Mouse (Mus musculus): ENCODE data around the gene Nek7.

Nek7 gene

GRCm38 (mm10) chr1:138619996-138620461 is at the start of gene Nek7:
Nek7 (minus strand) TSS chr1:138620141.
- DNase-seq (ENCODE audit: low spot score), result peak; percentile 79

GRCm38 (mm10) chr1:138662342-138662741 is 42.4 kb upstream of the Nek7 start:
- DNase-seq (ENCODE audit: low spot score), result peak; percentile 23

GRCm38 (mm10) chr1:138654212-138654611 is 34.3 kb upstream of the Nek7 start:
- no peak for DNase-seq (ENCODE audit: low spot score)

GRCm38 (mm10) chr1:138644991-138645390 is 25.1 kb upstream of the Nek7 start:
- peak; percentile 55 for DNase-seq (ENCODE audit: low spot score)

- DNase-seq (ENCODE audit: low spot score), result no peak
Measured at GRCm38 (mm10) chr1:138643306-138643830, 23.4 kb upstream of the Nek7 start.

- no peak for DNase-seq (ENCODE audit: low spot score)
Measured at GRCm38 (mm10) chr1:138640934-138641461, 21.1 kb upstream of the Nek7 start.

GRCm38 (mm10) chr1:138637850-138638249 is 17.9 kb upstream of the Nek7 start:
- DNase-seq (ENCODE audit: low spot score), result no peak

- no peak for DNase-seq (ENCODE audit: low spot score)
Measured at GRCm38 (mm10) chr1:138634561-138634960, 14.6 kb upstream of the Nek7 start.

GRCm38 (mm10) chr1:138628919-138629318 is 9.0 kb upstream of the Nek7 start:
- no peak for DNase-seq (ENCODE audit: low spot score)

GRCm38 (mm10) chr1:138628486-138628885 is 8.5 kb upstream of the Nek7 start:
- no peak for DNase-seq (ENCODE audit: low spot score)

- no peak for DNase-seq (ENCODE audit: low spot score)
Measured at GRCm38 (mm10) chr1:138627804-138628203, 7.9 kb upstream of the Nek7 start.

- DNase-seq (ENCODE audit: low spot score), result no peak
Measured at GRCm38 (mm10) chr1:138626288-138626687, 6.3 kb upstream of the Nek7 start.

- DNase-seq (ENCODE audit: low spot score), result no peak
Measured at GRCm38 (mm10) chr1:138623870-138624269, 3.9 kb upstream of the Nek7 start.

- no peak for DNase-seq (ENCODE audit: low spot score)
Measured at GRCm38 (mm10) chr1:138622831-138623230, 2.9 kb upstream of the Nek7 start.

- no peak for DNase-seq (ENCODE audit: low spot score)
Measured at GRCm38 (mm10) chr1:138622431-138622830, 2.5 kb upstream of the Nek7 start.

- peak; percentile 96 for DNase-seq (ENCODE audit: low spot score)
Measured at GRCm38 (mm10) chr1:138619114-138619971, 598 bp downstream of the Nek7 start.

GRCm38 (mm10) chr1:138618012-138618354 is 2.0 kb downstream of the Nek7 start:
- peak; percentile 89 for DNase-seq (ENCODE audit: low spot score)

- DNase-seq (ENCODE audit: low spot score), result peak; percentile 23
Measured at GRCm38 (mm10) chr1:138617279-138618011, 2.5 kb downstream of the Nek7 start.

- no peak for DNase-seq (ENCODE audit: low spot score)
Measured at GRCm38 (mm10) chr1:138615388-138615787, 4.6 kb downstream of the Nek7 start.

GRCm38 (mm10) chr1:138614552-138615287 is 5.2 kb downstream of the Nek7 start:
- DNase-seq (ENCODE audit: low spot score), result no peak

GRCm38 (mm10) chr1:138612177-138612576 is 7.8 kb downstream of the Nek7 start:
- DNase-seq (ENCODE audit: low spot score), result no peak

- DNase-seq (ENCODE audit: low spot score), result no peak
Measured at GRCm38 (mm10) chr1:138609176-138609575, 10.8 kb downstream of the Nek7 start.

Measured in MN1 (cell line).